Mouse (Mus musculus): Measurements from ENCODE around the gene Olfr1493-ps1. TPM values are rescaled to one million over a fixed set of nuclear protein-coding genes. Genes with fewer than 3 reads are reported as not detected.

Olfr1493-ps1 gene
- polyA plus RNA-seq (2015; fragmentation: Nextera tagmentation; extraction: Ambion mirVana) = not detected in 2 replicates

DNA sequence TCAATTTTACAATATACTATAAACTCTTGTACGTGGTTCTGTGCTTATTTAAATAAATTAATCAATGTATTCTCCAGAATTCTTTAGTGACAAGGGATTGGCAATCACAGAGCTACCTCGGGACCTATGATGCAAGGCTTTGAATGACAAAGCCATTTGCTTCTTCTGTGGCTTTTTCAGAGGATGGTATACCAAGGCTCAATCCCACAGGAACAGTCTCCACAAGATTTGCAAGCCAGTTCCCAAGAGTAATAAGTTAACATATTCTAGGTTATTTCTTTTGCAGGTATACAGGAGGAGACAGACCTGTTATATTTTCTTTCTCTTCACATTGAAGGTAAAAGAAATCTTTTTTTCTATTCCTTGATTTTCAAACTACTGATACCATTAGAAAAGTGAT is at the start of gene Olfr1493-ps1:
Olfr1493-ps1 (plus strand) TSS at position 301 of the 400 bp plus-strand sequence.
- DNase-seq (ENCODE audit: low spot score) (no peak), ATAC-seq (replicated peaks; ENCODE audit: low FRiP score, low read depth) (no peak)
- Histone ChIP-seq H3K9me3 (replicated peaks; ENCODE audit: low read length) (no peaks in the 10 kb centered on the region), H3K4me1 (replicated peaks; ENCODE audit: insufficient read depth, low read length) (no peaks in the 10 kb centered on the region), H3K27ac (no peak within 1 kb of the TSS), H3K27me3 (ENCODE audit: insufficient read depth, low read length) (no peaks in the 10 kb centered on the region), H3K4me3 (replicated peaks; ENCODE audit: low read depth, low read length) (no peak within 1 kb of the TSS), H3K9ac (ENCODE audit: low read depth, low read length) (no peak within 1 kb of the TSS), H3K36me3 (ENCODE audit: insufficient read depth, low read length) (no peaks in the 10 kb centered on the region), H3K4me2 (ENCODE audit: low read length) (no peak within 1 kb of the TSS)
- no peak for TF ChIP-seq CTCF (IDR thresholded peaks at IDR 0.05; ENCODE audit: low read depth)
- 53% methylated on average over 2 of the region's 2 CpGs for WGBS

GRCm38 (mm10) chr19:13696968-13697367 is 26.1 kb upstream of the Olfr1493-ps1 start, which contains the start of gene Olfr1491:
Gene Olfr1491, plus strand, starts transcription at chr19:13697268.
- no peak within 1 kb of the TSS for H3K4me2 ChIP-seq (ENCODE audit: low read length)
- TF ChIP-seq CTCF (IDR thresholded peaks at IDR 0.05; ENCODE audit: low read depth) = no peak
- WGBS = 72% methylated on average over 3 of the region's 3 CpGs

DNA sequence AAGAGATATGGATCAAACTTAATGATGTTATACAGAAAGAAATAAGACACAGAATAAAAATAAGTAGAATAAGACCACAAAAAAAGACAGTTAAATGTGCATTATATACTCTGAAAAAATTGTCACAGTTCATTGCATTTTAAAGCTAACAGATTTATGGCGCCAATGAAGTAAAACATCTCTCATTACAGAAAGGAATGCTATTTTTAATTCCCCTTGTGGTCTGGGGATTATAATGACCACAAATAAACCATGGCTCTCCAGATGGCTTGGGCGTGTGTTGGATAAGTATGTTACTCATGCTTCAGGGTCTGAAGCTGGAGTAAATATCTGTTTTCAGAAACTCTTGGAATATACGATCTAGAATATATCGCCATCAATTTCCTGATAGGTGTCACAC is 16.4 kb downstream of the Olfr1493-ps1 start, which contains the start of gene Olfr1494:
Olfr1494 (plus strand) TSS at position 301 of the 400 bp plus-strand sequence.
- no peak for ATAC-seq (replicated peaks; ENCODE audit: low FRiP score, low read depth)

More at GRCm38 (mm10) chr19:13696968-13697367, 26.1 kb upstream of the Olfr1493-ps1 start, which contains the start of gene Olfr1491:
- H3K27me3 ChIP-seq (ENCODE audit: insufficient read depth, low read length) = no peaks in the 10 kb centered on the region
- no peak within 1 kb of the TSS for H3K27ac ChIP-seq
- no peaks in the 10 kb centered on the region for H3K9me3 ChIP-seq (replicated peaks; ENCODE audit: low read length)
- DNase-seq (ENCODE audit: low spot score) = no peak
- H3K36me3 ChIP-seq (ENCODE audit: insufficient read depth, low read length) = no peaks in the 10 kb centered on the region
- no peak within 1 kb of the TSS for H3K4me3 ChIP-seq (replicated peaks; ENCODE audit: low read depth, low read length)
- H3K9ac ChIP-seq (ENCODE audit: low read depth, low read length) = no peak within 1 kb of the TSS
- H3K4me1 ChIP-seq (replicated peaks; ENCODE audit: insufficient read depth, low read length) = no peaks in the 10 kb centered on the region
- no peak for ATAC-seq (replicated peaks; ENCODE audit: low FRiP score, low read depth)

GRCm38 (mm10) chr19:13749366-13749765 is 26.3 kb downstream of the Olfr1493-ps1 start:
- H3K9me3 ChIP-seq (replicated peaks; ENCODE audit: low read length) = no peaks in the 10 kb centered on the region
- H3K36me3 ChIP-seq (ENCODE audit: insufficient read depth, low read length) = no peaks in the 10 kb centered on the region
- no peaks in the 10 kb centered on the region for H3K4me1 ChIP-seq (replicated peaks; ENCODE audit: insufficient read depth, low read length)
- 91% methylated on average over 1 of the region's 1 CpGs for WGBS
- no peaks in the 10 kb centered on the region for H3K27me3 ChIP-seq (ENCODE audit: insufficient read depth, low read length)
- ATAC-seq (replicated peaks; ENCODE audit: low FRiP score, low read depth) (no peak), DNase-seq (ENCODE audit: low spot score) (no peak)
- H3K4me3 ChIP-seq (replicated peaks; ENCODE audit: low read depth, low read length) = no peak overlapping the region
- no peak overlapping the region for H3K9ac ChIP-seq (ENCODE audit: low read depth, low read length)
- no peak for TF ChIP-seq CTCF (IDR thresholded peaks at IDR 0.05; ENCODE audit: low read depth)
- H3K4me2 ChIP-seq (ENCODE audit: low read length) = no peak overlapping the region
- no peak overlapping the region for H3K27ac ChIP-seq

More for the DNA sequence above, 16.4 kb downstream of the Olfr1493-ps1 start, which contains the start of gene Olfr1494:
- H3K4me2 ChIP-seq (ENCODE audit: low read length) = no peak within 1 kb of the TSS
- H3K4me3 ChIP-seq (replicated peaks; ENCODE audit: low read depth, low read length) = no peak within 1 kb of the TSS
- H3K27me3 ChIP-seq (ENCODE audit: insufficient read depth, low read length) = no peaks in the 10 kb centered on the region
- H3K27ac ChIP-seq = no peak within 1 kb of the TSS
- no peak within 1 kb of the TSS for H3K9ac ChIP-seq (ENCODE audit: low read depth, low read length)
- peak; percentile 0 for DNase-seq (ENCODE audit: low spot score)
- H3K36me3 ChIP-seq (ENCODE audit: insufficient read depth, low read length) = no peaks in the 10 kb centered on the region
- no peaks in the 10 kb centered on the region for H3K4me1 ChIP-seq (replicated peaks; ENCODE audit: insufficient read depth, low read length)
- 75% methylated on average over 4 of the region's 4 CpGs for WGBS
- H3K9me3 ChIP-seq (replicated peaks; ENCODE audit: low read length) = no peaks in the 10 kb centered on the region
- TF ChIP-seq CTCF (IDR thresholded peaks at IDR 0.05; ENCODE audit: low read depth) = no peak

DNA sequence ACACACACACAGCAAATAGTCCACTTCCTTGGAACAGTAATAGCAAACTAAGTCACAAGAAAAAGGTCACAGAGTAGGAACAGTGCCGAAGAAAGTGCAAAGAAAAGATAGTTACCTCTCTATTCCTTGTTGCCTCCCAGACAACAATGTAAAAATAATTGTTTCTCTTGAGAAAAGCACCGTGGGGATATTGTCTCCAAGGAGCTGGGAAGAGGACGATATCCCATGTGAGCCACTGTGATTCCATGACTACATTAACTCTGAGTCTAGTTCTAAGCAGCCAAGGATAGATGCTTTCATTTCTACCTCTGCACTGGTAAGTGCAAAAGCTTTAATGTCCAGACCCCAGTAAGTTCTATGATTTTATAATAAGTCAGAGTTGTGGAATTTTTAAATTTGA is 41.2 kb downstream of the Olfr1493-ps1 start, which contains the start of gene Olfr1495:
Olfr1495 (plus strand) TSS at position 301 of the 400 bp plus-strand sequence.
- DNase-seq (ENCODE audit: low spot score) (no peak), ATAC-seq (replicated peaks; ENCODE audit: low FRiP score, low read depth) (no peak)
- WGBS = 77% methylated on average over 3 of the region's 3 CpGs
- Histone ChIP-seq H3K9me3 (replicated peaks; ENCODE audit: low read length) (no peaks in the 10 kb centered on the region), H3K4me3 (replicated peaks; ENCODE audit: low read depth, low read length) (no peak within 1 kb of the TSS), H3K4me1 (replicated peaks; ENCODE audit: insufficient read depth, low read length) (no peaks in the 10 kb centered on the region), H3K9ac (ENCODE audit: low read depth, low read length) (no peak within 1 kb of the TSS), H3K4me2 (ENCODE audit: low read length) (no peak within 1 kb of the TSS), H3K36me3 (ENCODE audit: insufficient read depth, low read length) (no peaks in the 10 kb centered on the region), H3K27me3 (ENCODE audit: insufficient read depth, low read length) (no peaks in the 10 kb centered on the region), H3K27ac (no peak within 1 kb of the TSS)
- TF ChIP-seq CTCF (IDR thresholded peaks at IDR 0.05; ENCODE audit: low read depth) = no peak

DNA sequence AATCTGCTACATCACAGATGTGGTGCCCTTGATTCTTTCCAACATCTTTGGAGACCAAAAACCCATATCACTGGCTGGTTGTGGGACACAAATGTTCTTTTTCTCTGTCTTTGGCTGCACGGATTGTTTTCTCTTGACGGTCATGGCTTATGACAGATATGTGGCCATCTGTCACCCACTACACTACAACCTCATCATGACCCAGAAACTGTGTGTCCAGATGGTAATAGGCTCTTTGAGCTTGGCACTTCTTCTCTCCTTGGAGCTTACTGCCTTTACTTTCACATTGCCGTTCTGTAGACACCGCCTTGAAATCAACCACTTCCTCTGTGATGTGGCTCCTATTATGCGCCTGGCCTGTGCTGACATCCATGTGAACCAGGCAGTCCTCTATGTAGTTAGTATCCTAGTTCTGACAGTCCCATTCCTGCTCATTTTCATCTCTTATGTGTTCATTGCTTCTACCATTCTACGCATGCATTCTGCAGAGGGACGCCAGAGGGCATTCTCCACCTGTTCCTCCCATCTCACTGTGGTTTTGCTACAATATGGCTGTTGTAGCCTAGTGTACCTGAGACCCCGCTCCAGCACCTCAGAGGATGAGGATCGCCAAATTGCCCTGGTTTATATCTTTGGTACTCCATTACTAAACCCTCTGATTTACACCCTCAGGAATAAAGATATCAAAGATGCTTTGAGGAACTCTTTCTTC is 45.6 kb downstream of the Olfr1493-ps1 start:
- no peak for TF ChIP-seq CTCF (IDR thresholded peaks at IDR 0.05; ENCODE audit: low read depth)
- WGBS = 88% methylated on average over 9 of the region's 9 CpGs
- DNase-seq (ENCODE audit: low spot score) (no peak), ATAC-seq (replicated peaks; ENCODE audit: low FRiP score, low read depth) (no peak)
- Histone ChIP-seq H3K4me2 (ENCODE audit: low read length) (no peak overlapping the region), H3K27me3 (ENCODE audit: insufficient read depth, low read length) (no peaks in the 10 kb centered on the region), H3K36me3 (ENCODE audit: insufficient read depth, low read length) (no peaks in the 10 kb centered on the region), H3K27ac (no peak overlapping the region), H3K4me3 (replicated peaks; ENCODE audit: low read depth, low read length) (no peak overlapping the region), H3K9me3 (replicated peaks; ENCODE audit: low read length) (no peaks in the 10 kb centered on the region), H3K4me1 (replicated peaks; ENCODE audit: insufficient read depth, low read length) (no peaks in the 10 kb centered on the region), H3K9ac (ENCODE audit: low read depth, low read length) (no peak overlapping the region)

All from kidney, postnatal 0 days (tissue).